Mouse (Mus musculus) urinary bladder, postnatal 4 days (tissue): ENCODE data around the gene Tmem175.
A peak's percentile ranks its signal among the peaks of the same experiment; 100 is the strongest.

Source experiments
- DNase-seq, 2 experiments: peaks; one replicate each; pipeline ENCODE4 v3.0.0; 2021 to 2022; ENCODE audit warnings: low spot score in 2 of 2

Gene Tmem175

DNA sequence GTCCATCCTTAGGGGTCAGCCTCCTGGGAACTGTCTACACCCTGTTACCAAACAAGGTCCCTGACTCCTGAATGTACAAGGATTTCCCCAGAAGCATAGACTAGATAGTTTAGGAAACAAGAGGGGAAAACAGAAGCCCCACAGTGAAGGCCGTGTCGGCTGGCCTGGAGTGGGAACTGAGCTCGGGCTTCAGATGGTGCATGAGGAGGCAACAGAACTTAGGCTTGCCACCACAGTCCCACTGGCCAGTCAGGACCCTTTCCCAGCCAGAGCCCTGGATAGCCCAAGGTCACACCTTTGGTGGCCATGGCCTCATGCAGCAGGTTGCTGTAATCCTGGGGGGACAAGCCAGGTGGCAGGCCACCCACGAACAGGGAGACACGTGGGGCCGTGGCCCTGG lies 23.8 kb downstream of the Tmem175 start:
- DNase-seq: peak in 1 of 2 experiments; percentile 52

DNA sequence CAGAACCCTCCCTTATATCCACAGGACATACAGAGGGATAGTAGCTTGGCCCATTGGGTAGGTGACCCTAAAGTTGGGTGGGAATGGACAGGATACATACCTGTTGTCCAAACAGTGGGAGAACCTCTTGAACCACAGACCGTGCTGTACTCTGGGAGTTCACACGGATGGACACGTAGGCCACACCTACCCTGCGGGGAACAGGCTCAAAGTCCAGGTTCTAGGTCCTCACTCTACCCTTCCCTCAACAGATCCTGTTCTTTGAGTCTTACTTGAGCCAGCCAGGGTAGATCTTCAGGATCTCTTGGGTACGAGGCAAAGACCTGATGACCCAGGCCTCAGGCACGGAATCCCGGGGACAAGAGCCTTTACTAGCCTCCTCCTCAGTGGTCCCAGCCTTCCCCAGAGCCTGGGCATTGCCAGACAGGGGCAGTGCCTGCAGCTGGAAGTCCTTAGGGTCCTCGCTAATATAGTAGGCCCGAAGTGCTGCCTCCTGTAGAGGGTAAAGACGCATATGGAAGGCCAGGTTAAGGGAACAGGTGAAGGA lies 24.9 kb downstream of the Tmem175 start:
- peak in 1 of 2 experiments; percentile 46 for DNase-seq

- DNase-seq: peak in 1 of 2 experiments; percentile 42
Observed at GRCm38 (mm10) chr5:108655381-108655780, 25.8 kb downstream of the Tmem175 start.

GRCm38 (mm10) chr5:108655891-108656650 lies 26.5 kb downstream of the Tmem175 start:
- DNase-seq: peak in 1 of 2 experiments; percentile 55

DNA sequence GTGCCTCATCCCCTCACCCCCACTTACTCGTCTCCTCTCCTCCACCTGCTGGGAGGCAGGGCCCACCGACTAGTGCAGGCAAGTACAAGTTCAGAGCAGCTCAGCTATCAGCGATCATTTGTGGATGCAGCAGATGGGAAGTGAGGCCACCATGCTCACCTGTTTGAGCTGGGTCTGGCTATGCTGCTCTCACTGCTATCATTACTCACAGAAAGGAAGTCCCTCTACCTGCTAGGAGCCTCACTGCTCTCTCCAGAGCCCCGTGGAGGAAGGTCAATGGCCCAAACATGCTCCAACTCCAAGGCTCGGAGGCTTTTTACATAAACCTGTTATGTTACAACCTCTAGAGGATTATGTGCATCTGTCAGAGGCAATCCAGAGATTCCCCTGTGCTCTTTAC lies 27.8 kb downstream of the Tmem175 start:
- DNase-seq: no peak

- DNase-seq: no peak
Observed at GRCm38 (mm10) chr5:108658611-108659010, 29.0 kb downstream of the Tmem175 start.

DNA sequence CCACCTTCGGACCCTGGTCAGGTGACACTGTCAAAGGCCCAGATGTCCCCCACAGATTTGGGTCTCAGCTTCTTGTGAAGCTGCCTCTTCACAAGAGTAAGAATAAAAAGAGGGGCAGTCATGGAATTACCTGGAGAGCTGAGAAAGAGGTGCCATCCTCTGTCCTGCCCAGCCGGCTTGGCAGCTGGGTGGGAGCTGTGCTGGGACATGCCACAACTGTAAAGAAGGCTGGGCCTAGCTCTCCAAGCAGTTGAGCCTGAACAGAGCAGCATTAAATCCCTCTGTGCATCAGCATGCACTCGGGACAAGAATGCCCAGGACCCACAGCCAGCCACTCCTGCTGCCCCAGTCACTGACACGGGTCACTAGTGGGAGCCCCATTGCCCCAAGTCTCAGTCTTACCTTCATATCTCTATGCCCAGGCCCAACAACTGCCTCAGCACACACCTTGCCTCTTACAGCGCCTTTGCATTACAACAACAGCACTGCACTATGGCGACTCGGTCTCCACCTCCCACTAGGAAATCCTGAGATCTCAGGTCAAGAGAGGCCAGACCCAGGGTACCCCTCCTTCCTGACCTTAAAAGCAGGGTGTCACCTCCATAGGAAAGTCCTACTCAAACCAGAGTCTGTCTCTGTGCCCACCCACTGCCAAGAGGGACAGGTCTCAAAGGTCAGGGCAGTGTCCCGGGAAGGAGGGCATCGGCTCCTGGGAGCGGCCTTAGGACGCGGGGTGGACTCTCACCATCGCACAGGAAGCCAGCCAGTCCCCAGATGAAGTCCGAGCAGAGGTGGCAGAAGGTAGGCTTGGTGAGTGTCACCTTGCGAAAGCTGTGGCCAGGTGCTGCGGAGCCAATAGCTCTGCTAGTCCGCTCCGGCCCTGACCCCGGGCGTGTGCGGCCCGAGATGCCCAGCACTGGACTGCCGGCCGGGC lies 30.4 kb downstream of the Tmem175 start, which contains the start of gene Idua:
TSS of gene Idua (plus strand) at position 634 of the 934 bp plus-strand sequence.
- DNase-seq: no peak

GRCm38 (mm10) chr5:108660632-108661268 lies 31.2 kb downstream of the Tmem175 start:
- DNase-seq: peak; percentile 84 to 95

GRCm38 (mm10) chr5:108662772-108663171 lies 33.2 kb downstream of the Tmem175 start:
- DNase-seq: no peak

DNA sequence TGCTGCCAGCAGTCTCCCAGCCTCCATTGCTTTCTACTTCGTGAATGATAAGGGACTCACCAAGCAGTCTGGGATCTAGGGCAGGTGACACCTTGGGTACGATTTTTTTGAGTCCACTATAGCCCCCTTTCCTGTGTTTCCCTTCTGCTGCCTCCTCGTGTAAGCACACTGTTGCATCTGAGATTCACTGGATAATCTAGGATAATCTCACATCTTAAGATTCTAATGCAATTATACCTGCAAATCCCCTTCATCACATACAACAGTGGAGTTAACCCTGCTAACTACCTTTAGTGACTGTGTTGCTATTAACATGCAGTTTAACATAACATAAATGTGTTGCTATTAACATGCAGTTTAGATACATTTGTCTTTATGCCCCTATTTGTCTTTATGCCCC lies 35.5 kb downstream of the Tmem175 start:
- DNase-seq: no peak

- no peak for DNase-seq
Observed at GRCm38 (mm10) chr5:108667370-108667769, 37.8 kb downstream of the Tmem175 start.

- DNase-seq: no peak
Observed at GRCm38 (mm10) chr5:108668387-108668932, 38.9 kb downstream of the Tmem175 start.

DNA sequence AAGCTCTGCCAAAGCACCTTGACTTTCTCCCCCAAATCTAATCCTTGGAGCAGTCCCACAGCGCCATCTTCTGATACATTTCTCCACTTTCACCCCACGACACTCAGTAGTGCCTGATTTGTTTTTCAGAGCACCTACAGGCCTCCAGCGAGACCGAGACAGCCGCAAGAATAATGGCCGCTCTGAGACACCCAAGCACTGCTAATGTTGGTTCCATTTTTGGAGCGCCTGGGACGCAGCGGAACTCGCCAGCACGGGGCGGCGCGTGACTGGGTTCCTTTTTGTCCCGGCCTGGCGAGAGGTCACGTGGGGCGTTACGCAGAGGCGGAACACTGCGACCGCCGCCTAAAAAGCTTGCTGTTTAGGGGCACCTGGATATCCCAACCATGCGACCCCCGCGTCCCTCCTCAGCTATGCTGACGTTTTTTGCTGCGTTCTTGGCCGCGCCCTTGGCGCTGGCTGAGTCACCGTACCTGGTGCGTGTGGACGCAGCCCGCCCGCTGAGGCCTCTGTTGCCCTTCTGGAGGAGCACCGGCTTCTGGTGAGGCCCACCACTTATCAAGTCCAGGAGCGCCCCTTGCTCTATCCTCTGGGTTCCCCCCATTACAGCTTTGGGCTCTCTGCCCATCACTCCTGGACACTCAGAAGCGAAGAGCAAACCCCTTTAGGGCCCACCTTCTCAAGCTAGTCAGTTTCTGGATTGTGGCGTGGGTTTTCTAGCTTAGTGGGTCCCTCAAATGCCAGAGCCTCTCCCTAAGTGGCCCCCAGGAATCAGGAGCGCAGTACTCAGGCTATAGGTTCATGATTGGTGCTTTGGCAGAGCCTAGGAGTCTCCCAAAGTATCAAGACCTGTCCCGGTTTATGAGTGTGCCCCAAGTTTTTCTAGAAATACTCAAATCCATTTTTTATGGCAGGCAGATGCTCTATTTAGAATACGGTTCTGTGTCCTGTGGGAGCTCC lies 39.7 kb downstream of the Tmem175 start, which contains the start of gene Dgkq:
TSS of gene Dgkq (minus strand) at position 696 of the 960 bp plus-strand sequence.
- peak; percentile 82 to 87 for DNase-seq

DNA sequence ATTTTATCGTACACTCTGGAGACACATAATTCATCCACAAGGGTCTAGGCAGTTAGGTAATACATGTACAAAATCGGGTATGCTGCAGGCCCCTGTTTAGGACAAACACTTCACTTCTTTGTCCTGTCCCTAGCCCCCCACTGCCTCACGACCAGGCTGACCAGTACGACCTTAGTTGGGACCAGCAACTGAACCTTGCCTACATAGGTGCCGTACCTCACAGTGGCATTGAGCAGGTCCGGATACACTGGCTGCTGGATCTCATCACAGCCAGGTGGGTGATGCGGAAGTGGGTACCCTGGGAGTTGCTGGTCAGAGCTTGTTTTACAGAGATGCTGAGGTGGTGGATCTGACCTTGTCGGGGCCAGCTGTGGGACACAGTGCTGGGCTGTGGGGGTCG lies 40.4 kb downstream of the Tmem175 start:
- DNase-seq: no peak

- no peak for DNase-seq
Observed at GRCm38 (mm10) chr5:108670785-108671184, 41.2 kb downstream of the Tmem175 start.

DNA sequence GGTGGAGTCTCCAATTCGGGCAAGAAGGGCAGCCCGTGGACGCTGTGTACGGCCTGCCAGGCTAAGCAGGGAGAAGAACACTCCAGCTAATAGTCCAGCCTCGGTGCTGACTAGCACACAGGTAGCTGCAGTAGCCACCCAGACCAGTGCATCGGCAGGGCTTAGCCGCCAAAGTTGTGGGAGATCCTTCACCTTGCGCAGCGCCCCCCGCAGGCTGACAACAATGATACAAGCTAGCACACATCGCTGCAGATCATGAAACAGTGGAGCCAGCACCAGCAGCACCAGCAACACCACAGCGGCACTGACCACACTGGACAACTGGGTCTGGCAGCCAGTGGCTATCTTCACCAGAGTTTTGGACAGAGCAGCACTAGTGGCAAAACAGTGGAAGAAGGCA lies 42.2 kb downstream of the Tmem175 start:
- no peak for DNase-seq

DNA sequence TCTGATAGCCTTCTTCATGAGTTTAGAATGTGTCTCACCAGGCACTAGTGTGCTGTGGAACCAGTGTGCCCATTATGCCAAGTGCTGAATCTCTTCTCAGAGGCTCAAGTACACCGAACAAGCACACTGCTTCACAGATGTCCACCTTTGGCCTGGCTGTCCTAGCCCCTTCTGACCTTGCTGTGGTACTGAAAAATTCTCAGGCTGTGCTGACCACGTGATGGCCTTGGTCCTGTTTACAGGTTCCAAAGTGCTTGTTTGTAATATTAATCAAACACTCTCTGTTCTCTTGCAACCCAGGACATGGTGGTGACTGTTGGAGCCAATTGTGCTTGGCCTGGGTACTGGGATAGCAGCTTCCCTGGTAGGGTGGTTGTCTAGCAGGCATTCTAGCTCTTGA lies 45.1 kb downstream of the Tmem175 start:
- no peak for DNase-seq

GRCm38 (mm10) chr5:108675251-108675816 lies 45.8 kb downstream of the Tmem175 start, which contains the start of gene Slc26a1:
TSS of gene Slc26a1 (minus strand) at chr5:108675569.
- DNase-seq: no peak

- no peak for DNase-seq
Observed at GRCm38 (mm10) chr5:108676772-108677498, 47.4 kb downstream of the Tmem175 start.
